In the genomic region with DNA sequence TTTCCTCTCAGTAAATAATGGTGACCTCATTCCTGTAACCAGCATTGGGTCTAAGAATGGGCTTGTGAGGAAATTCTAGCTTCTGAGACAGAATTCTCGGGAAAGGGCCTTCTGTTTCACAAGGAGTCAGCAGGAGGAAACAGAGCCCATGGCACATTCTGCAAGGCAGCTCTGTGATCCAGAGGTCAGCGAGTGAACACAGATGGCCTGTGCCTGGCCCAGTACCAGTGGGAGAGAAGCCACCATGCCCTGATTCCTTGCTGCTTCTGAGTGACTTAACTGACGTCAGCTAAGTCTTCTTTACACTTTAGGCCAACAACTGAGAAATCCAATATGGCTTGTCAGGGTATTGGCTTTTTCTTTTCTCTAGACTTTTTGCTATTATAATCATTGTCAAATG, we compare ENCODE assay signal across 9 mouse cellular contexts.
DNase-seq lines count a peak whose midpoint lies in the region; ATAC-seq and TF ChIP-seq lines count a peak whose summit lies in the region.
"Had no signal": no experiment of that assay in that cellular context is flagged by ENCODE, and none has a peak within 500 bp of the region (broad histone marks: within the 10 kb centered on the region; RNA-seq: fewer than 3 reads in every experiment).

No protein-coding gene starts in this region.

- no peaks in the 10 kb centered on the region for H3K4me1 ChIP-seq in heart, embryonic 11.5 days (ENCODE audit: control insufficient read depth, insufficient read depth, low read length)
- H3K4me1 ChIP-seq in limb, embryonic 14.5 days (ENCODE audit: control insufficient read depth, insufficient read depth, low read length): peaks cover 10% of the 10 kb centered on the region
- H3K4me1 ChIP-seq: neural tube, embryonic 13.5 days had no signal

- 38% methylated on average over 3 of the region's 3 CpGs for WGBS in heart, embryonic 11.5 days (ENCODE audit: insufficient replicate concordance)
- WGBS in limb, embryonic 14.5 days: 32% methylated on average over 3 of the region's 3 CpGs

- peak; percentile 56 to 69 for DNase-seq in heart, adult 18-20 months
- DNase-seq in cerebellum, adult 18-20 months: peak; percentile 75 to 80
- DNase-seq in gastrocnemius, postnatal 14 days: peak; percentile 63
- peak; percentile 21 for DNase-seq in limb, embryonic 14.5 days (ENCODE audit: low spot score)
- DNase-seq in frontal cortex, postnatal 25 days (ENCODE audit: low spot score in 2 of 2): no peak
- no peak for DNase-seq in neural tube, embryonic 10.5 days (ENCODE audit: extremely low spot score, low spot score)

- H3K4me2 ChIP-seq in heart, embryonic 11.5 days: no peak overlapping the region
- H3K4me2 ChIP-seq in limb, embryonic 14.5 days (replicated peaks; ENCODE audit: low read depth, low read length, severe bottlenecking): no peak overlapping the region
- H3K4me2 ChIP-seq: neural tube, embryonic 13.5 days had no signal

- no peaks in the 10 kb centered on the region for H3K27me3 ChIP-seq in heart, embryonic 11.5 days (ENCODE audit: control insufficient read depth, insufficient read depth, low read length)
- H3K27me3 ChIP-seq in limb, embryonic 14.5 days (ENCODE audit: control insufficient read depth, insufficient read depth, low read length): no peaks in the 10 kb centered on the region
- H3K27me3 ChIP-seq: neural tube, embryonic 13.5 days had no signal

- no peak overlapping the region; the same call in 1 of the 2 replicates for H3K27ac ChIP-seq in heart, embryonic 11.5 days (ENCODE audit: low read depth, low read length)
- peak overlapping the region; percentile 16 for H3K27ac ChIP-seq in limb, embryonic 14.5 days (replicated peaks; ENCODE audit: low read depth, low read length)
- H3K27ac ChIP-seq: neural tube, embryonic 13.5 days had no signal

- H3K4me3 ChIP-seq in heart, embryonic 11.5 days (ENCODE audit: low read depth, low read length): no peak overlapping the region
- no peak overlapping the region for H3K4me3 ChIP-seq in limb, embryonic 14.5 days (replicated peaks; ENCODE audit: low read length)
- H3K4me3 ChIP-seq: neural tube, embryonic 13.5 days had no signal

- no peak for ATAC-seq in heart, embryonic 11.5 days (replicated peaks; ENCODE audit: insufficient number of reproducible peaks, low FRiP score, low TSS enrichment)
- ATAC-seq in limb, embryonic 14.5 days (ENCODE audit: low FRiP score, low read depth): 0 out of 2 replicates have a peak, but pooled peaks have one; percentile 34
- no peak for ATAC-seq in erythroblast, adult 5-6 weeks (replicated peaks; ENCODE audit: low FRiP score, poor library complexity, severe bottlenecking)

- H3K36me3 ChIP-seq in heart, embryonic 11.5 days (ENCODE audit: control insufficient read depth, insufficient read depth, low read length): no peaks in the 10 kb centered on the region
- H3K36me3 ChIP-seq in limb, embryonic 14.5 days (ENCODE audit: control insufficient read depth, insufficient read depth, low read length): no peaks in the 10 kb centered on the region
- H3K36me3 ChIP-seq: neural tube, embryonic 13.5 days had no signal

- H3K9me3 ChIP-seq in heart, embryonic 11.5 days (replicated peaks; ENCODE audit: control insufficient read depth, low read length): no peaks in the 10 kb centered on the region
- H3K9me3 ChIP-seq in limb, embryonic 14.5 days (ENCODE audit: control insufficient read depth, low read length): no peaks in the 10 kb centered on the region
- H3K9me3 ChIP-seq: neural tube, embryonic 13.5 days had no signal

- H3K9ac ChIP-seq in heart, embryonic 11.5 days (ENCODE audit: low read depth, low read length): no peak overlapping the region
- H3K9ac ChIP-seq in limb, embryonic 14.5 days (ENCODE audit: low read depth, low read length, severe bottlenecking): no peak overlapping the region
- H3K9ac ChIP-seq: neural tube, embryonic 13.5 days had no signal

- no peak for TF ChIP-seq POLR2A in limb, embryonic 14.5 days (IDR thresholded peaks at IDR 0.05; ENCODE audit: borderline replicate concordance, extremely low read depth, insufficient read depth, insufficient read length)

- intact Hi-C loops in gastrocnemius, postnatal 14 days (cut with DNase I; ENCODE audit: low total_unique reads): no loop called here

Comparison
In these comparisons a context has a peak if more than half of its experiments do, and no peak if none do; other contexts are left out.
1. DNase-seq: peak in heart, adult 18-20 months (2 of 2), cerebellum, adult 18-20 months (2 of 2), gastrocnemius, postnatal 14 days (single experiment) and limb, embryonic 14.5 days (single experiment); none in frontal cortex, postnatal 25 days (0 of 2) and neural tube, embryonic 10.5 days (single experiment).